Mouse (Mus musculus) heart, embryonic 11.5 days (tissue): ENCODE data around the gene Neurog3. TPM values are rescaled to one million over a fixed set of nuclear protein-coding genes. Genes with fewer than 3 reads are reported as not detected.

Source experiments
- ATAC-seq: fragments of 200-750 bp; cut with Nextera tagmentation; replicated peaks from 2 replicates; pipeline ENCODE4 v1.8.0; 2017; ENCODE audit warnings: moderate library complexity; ENCODE audit not compliant: insufficient number of reproducible peaks, low FRiP score, low TSS enrichment
- H3K27ac ChIP-seq: fragments of 300-500 bp; sonication (generic); 2 replicates; pipeline ENCODE4 v1.5.1; 2014; ENCODE audit warnings: mild to moderate bottlenecking, low read depth, low read length
- H3K27me3 ChIP-seq: fragments of 300-500 bp; sonication (generic); 2 replicates; pipeline ENCODE4 v1.6.1; 2014; ENCODE audit warnings: mild to moderate bottlenecking, low read length, mixed read lengths; ENCODE audit not compliant: control insufficient read depth, insufficient read depth
- H3K36me3 ChIP-seq: fragments of 300-500 bp; sonication (generic); 2 replicates; pipeline ENCODE4 v1.6.1; 2014; ENCODE audit warnings: mild to moderate bottlenecking, low read length, moderate library complexity, mixed read lengths; ENCODE audit not compliant: control insufficient read depth, insufficient read depth
- H3K4me1 ChIP-seq: fragments of 300-500 bp; sonication (generic); 2 replicates; pipeline ENCODE4 v1.6.1; 2014; ENCODE audit warnings: low read length; ENCODE audit not compliant: control insufficient read depth, insufficient read depth
- H3K4me2 ChIP-seq: fragments of 300-500 bp; sonication (generic); 2 replicates; pipeline ENCODE4 v1.6.1; 2014; ENCODE audit warnings: mild to moderate bottlenecking, moderate library complexity
- H3K4me3 ChIP-seq: fragments of 300-500 bp; sonication (generic); 2 replicates; pipeline ENCODE4 v1.5.1; 2014; ENCODE audit warnings: low read depth, low read length
- H3K9ac ChIP-seq: fragments of 300-500 bp; sonication (generic); 2 replicates; pipeline ENCODE4 v1.6.1; 2014; ENCODE audit warnings: mild to moderate bottlenecking, low read depth, low read length, moderate library complexity
- H3K9me3 ChIP-seq: fragments of 300-500 bp; sonication (generic); replicated peaks from 2 replicates; pipeline ENCODE4 v1.6.1; 2016; ENCODE audit warnings: low read length; ENCODE audit not compliant: control insufficient read depth
- WGBS: fragments of 180-500 bp; shearing (Covaris S2); extraction: QIAGEN DNeasy Blood & Tissue Kit; methylation state at CpG from one replicate; pipeline ENCODE4 v1.1.7; 2014; ENCODE audit not compliant: insufficient replicate concordance; 5-methylcytosine and 5-hydroxymethylcytosine counted together
- polyA plus RNA-seq: library from polyadenylated mRNA; unstranded; fragments of >200 nt; fragmentation: Nextera tagmentation; extraction: Ambion mirVana; gene quantifications from 2 replicates; pipeline ENCODE4 v1.2.1, GENCODE M21; 2014

The Neurog3 gene
- polyA plus RNA-seq, 1 experiment from 2014 or later = 0.21 TPM

DNA sequence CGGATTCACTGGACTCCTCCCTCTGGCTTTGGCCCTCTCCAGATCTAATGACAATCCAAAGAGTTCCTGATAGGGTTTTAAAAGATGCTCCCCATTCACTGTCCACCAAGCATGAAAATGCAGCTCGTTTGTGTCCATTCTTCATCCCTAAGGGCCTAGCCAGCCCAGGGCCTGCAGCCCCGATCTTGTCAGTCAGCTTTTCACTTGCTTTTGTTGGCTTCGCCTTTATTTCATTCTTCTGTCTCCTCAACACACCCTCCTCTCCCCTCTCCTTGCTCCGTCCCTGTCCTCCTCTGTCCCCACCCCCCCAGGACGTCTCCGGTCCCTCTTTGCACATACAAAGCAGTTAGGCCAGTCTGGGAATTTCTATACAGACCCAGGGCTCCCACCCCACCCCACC, 17.0 kb downstream of the Neurog3 start:
- Histone ChIP-seq H3K9me3 (no peaks in the 10 kb centered on the region), H3K4me1 (no peaks in the 10 kb centered on the region), H3K27me3 (peaks cover 14% of the 10 kb centered on the region), H3K36me3 (no peaks in the 10 kb centered on the region), H3K27ac (no peak overlapping the region), H3K4me3 (no peak overlapping the region), H3K9ac (no peak overlapping the region), H3K4me2 (no peak overlapping the region)
- no peak for ATAC-seq
- 57% methylated on average over 7 of the region's 7 CpGs for WGBS

DNA sequence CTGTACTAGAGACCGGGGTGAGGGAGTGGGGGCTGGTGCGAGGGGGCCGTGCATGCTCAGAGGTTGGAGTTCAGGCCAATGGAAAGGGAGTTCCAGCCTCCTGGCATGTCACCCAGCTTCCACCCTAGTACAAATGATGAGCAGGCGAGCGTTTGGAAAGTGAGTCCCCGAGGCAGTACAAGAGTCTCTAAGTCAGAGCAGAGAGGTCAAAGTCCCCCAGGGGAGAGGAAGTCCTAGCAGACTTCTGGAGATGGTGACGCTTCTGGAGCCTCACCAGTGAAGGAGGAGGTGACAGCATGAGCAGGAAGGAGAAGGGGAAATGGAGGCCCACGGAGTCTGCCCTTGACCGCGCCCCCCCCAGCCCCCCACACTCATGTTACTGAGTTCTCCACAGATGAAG, 29.5 kb downstream of the Neurog3 start:
- no peak for ATAC-seq
- WGBS = 61% methylated on average over 10 of the region's 10 CpGs
- Histone ChIP-seq H3K4me1 (no peaks in the 10 kb centered on the region), H3K27ac (no peak overlapping the region), H3K4me2 (no peak overlapping the region), H3K4me3 (no peak overlapping the region), H3K9ac (no peak overlapping the region), H3K9me3 (no peaks in the 10 kb centered on the region), H3K27me3 (peaks cover 3% of the 10 kb centered on the region; the same call in 1 of the 2 replicates), H3K36me3 (no peaks in the 10 kb centered on the region)

DNA sequence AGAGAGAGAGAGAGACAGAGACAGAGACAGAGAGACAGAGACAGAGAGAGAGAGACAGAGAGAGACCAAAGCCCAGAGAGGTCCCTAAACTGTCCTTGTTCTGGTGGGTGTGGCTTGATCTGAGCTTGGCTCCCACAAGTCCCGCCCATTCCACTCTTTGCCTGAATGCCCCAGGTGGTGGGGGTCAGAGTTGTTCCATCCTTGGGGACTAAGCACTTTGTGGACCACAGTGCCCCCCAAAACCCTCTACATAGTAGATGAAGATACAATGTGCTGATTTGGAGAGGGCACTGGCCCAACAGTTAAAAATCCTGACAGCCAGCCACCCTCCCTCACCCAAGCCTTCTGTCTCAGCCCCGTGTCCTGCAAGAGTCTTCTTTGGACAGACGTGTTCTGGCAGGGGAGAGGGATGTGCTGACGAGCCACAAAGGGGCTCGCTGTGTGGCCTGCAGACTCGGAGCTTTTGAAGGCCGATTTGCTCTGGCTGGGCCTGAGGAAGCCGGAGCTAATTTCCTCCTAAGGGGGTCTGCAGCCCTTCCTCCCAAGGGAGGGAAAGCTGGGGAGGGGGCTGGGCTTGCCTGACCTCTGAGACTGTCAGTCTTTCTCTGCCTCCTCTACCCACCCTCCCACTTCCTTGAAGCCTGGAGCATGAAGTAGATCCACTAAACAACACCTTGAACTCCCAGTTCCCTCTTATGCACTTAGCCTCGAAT, 40.1 kb downstream of the Neurog3 start:
- ATAC-seq = no peak
- WGBS = 6% methylated on average over 9 of the region's 9 CpGs
- no peaks in the 10 kb centered on the region for H3K36me3 ChIP-seq

DNA sequence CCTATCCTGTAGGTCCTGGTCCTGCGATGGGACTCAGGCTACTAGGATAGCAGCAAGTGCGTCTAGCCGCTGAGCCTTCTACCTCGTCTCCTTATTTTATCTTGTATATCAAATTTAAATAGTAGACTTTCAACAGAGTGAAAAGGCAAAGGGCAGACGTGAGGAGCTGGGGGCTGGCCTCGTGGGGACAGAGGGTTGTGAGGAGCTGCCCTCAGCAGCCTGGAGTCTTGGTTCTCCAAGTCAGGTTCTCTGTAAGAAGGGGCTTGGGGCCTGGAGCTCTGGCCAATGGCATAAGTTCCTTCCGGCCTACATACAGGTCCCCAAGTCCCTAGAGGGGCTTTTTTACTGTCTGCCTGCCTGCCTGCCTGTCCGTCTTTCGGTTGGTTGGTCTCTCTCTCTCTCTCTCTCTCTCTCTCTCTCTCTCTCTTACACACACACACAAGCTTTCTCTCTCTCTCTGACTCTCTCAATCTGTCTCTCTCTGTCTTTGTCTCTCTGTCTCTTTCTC, 41.1 kb downstream of the Neurog3 start:
- H3K4me3 ChIP-seq = no peak overlapping the region
- H3K27me3 ChIP-seq = no peaks in the 10 kb centered on the region; the same call in 1 of the 2 replicates
- H3K9me3 ChIP-seq = no peaks in the 10 kb centered on the region
- no peak overlapping the region for H3K4me2 ChIP-seq
- H3K4me1 ChIP-seq = no peaks in the 10 kb centered on the region
- H3K27ac ChIP-seq = no peak overlapping the region
- ATAC-seq = no peak
- no peak overlapping the region for H3K9ac ChIP-seq
- 27% methylated on average over 9 of the region's 9 CpGs for WGBS
- H3K36me3 ChIP-seq = no peaks in the 10 kb centered on the region

More for the DNA sequence above, 40.1 kb downstream of the Neurog3 start:
- Histone ChIP-seq H3K27me3 (no peaks in the 10 kb centered on the region; the same call in 1 of the 2 replicates), H3K9me3 (no peaks in the 10 kb centered on the region), H3K4me3 (no peak overlapping the region), H3K9ac (no peak overlapping the region), H3K4me1 (no peaks in the 10 kb centered on the region), H3K4me2 (no peak overlapping the region), H3K27ac (no peak overlapping the region)

DNA sequence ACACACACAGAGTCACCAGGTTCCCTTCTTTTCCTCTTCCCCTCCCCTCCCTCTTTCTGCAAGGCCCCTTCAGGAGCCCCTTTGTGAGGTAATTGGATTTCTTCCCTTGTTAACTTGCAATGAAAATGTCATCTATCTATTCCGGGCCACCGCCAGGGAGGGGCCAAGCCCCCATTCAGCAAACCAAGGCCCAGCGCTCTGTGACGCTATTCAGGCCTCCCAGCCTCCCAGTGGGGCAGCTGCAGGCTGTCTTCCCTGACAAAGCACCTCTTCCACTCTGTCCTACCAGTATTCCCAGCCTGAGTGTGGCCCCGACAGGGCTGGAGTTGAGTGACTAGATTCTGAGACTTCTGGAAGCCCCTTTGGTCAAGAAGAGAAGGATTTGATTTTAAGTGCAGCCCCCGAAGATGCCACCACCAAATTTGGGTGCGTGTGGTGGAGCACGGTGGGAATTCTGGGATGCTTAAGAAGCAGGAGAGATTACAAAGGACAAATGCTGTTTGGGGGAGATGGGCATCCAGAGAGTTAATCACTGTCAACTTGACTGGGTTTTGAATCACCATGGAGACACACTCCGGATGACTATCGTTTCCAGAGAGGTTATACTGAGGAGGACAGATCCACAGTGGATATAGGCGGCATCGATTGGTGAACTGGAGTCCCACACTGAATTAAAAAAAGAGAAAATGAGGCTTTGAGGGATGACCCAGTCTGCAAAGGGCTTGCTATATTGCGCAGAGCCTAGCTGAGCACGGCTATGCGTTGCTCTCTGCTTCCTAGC, 41.8 kb downstream of the Neurog3 start:
- 55% methylated on average over 15 of the region's 15 CpGs for WGBS
- H3K4me2 ChIP-seq = no peak overlapping the region
- no peak overlapping the region for H3K27ac ChIP-seq
- H3K4me1 ChIP-seq = no peaks in the 10 kb centered on the region
- no peak overlapping the region for H3K9ac ChIP-seq
- H3K36me3 ChIP-seq = no peaks in the 10 kb centered on the region
- H3K4me3 ChIP-seq = no peak overlapping the region
- no peak for ATAC-seq
- H3K9me3 ChIP-seq = no peaks in the 10 kb centered on the region
- no peaks in the 10 kb centered on the region; the same call in 1 of the 2 replicates for H3K27me3 ChIP-seq

DNA sequence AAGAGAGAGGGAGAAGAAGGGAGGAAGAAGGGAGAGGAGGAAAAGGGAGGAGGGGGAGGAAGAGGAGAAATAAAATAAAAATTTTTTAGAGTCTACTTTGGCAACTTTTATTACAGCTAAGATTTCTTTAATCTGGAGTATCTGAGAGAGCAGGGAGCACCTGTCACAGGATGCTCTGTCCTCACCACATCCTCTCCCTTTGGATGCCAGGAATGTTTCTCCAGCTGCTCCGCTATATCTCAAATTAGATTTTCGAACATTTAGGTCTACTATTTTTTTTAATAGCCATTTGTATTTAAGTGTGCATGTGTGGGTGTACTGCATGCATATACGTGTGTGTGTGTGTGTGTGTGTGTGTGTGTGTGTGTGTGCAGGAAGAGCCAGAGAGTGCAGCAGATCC, 47.1 kb downstream of the Neurog3 start:
- H3K9me3 ChIP-seq = no peaks in the 10 kb centered on the region
- no peak overlapping the region for H3K9ac ChIP-seq
- ATAC-seq = no peak

DNA sequence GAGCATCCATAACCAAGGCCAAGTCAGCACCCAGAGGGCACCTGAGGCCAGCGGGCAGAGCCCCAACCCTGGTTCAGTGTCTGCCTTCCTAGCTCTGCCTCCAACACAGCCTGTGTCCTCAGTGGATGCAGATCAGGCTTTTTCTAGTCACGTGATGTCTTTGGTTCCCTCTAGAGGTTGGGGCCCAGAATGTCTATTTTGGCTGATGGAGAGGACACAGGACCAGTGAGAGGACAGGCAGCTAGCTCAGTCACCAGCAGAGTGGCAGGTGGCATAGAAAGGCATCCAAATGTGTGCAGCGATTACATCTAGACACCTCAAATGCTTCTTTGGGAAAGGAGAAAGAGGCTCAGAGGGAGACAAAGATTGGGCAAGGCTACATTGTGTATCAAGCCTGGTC, 48.8 kb downstream of the Neurog3 start:
- peaks cover 3% of the 10 kb centered on the region; the same call in 1 of the 2 replicates for H3K27me3 ChIP-seq
- ATAC-seq = no peak
- WGBS = 45% methylated on average over 3 of the region's 3 CpGs
- H3K4me1 ChIP-seq = no peaks in the 10 kb centered on the region
- no peak overlapping the region for H3K27ac ChIP-seq
- H3K9ac ChIP-seq = no peak overlapping the region
- H3K36me3 ChIP-seq = no peaks in the 10 kb centered on the region
- no peak overlapping the region for H3K4me2 ChIP-seq
- H3K9me3 ChIP-seq = no peaks in the 10 kb centered on the region
- no peak overlapping the region for H3K4me3 ChIP-seq

More for the DNA sequence above, 47.1 kb downstream of the Neurog3 start:
- WGBS = 81% methylated on average over 3 of the region's 3 CpGs
- Histone ChIP-seq H3K4me2 (no peak overlapping the region), H3K4me1 (no peaks in the 10 kb centered on the region), H3K27me3 (no peaks in the 10 kb centered on the region; the same call in 1 of the 2 replicates), H3K27ac (no peak overlapping the region), H3K4me3 (no peak overlapping the region), H3K36me3 (no peaks in the 10 kb centered on the region)

DNA sequence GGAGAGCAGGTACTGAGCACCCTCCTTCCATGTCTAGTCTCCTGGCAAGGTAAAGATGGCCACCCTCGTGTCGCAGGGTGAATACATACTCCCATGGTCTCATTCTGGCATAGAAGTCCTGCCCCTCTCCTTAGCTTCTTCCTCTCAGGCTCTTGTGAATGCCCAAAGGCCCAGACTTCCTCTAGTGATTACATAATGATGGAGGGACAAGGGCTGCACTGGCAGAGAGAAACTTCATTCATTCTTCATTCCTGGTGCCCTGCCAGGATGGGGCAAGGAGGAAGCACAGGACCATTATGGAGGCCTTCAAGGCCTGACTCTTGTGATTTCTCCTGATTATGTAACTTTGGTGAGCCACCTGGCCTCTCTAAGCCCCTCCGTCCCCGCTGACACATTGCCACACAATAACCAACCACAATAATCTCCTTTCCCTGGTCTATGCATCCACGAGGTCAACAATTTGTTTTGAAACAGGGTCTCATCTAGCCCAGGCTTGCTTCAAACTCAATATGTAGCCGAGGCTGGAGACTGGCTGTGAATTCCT, 49.7 kb downstream of the Neurog3 start:
- H3K4me3 ChIP-seq = no peak overlapping the region
- no peak overlapping the region for H3K27ac ChIP-seq
- H3K27me3 ChIP-seq = peaks cover 3% of the 10 kb centered on the region; the same call in 1 of the 2 replicates
- no peak for ATAC-seq
- no peaks in the 10 kb centered on the region for H3K36me3 ChIP-seq
- 70% methylated on average over 6 of the region's 6 CpGs for WGBS
- no peaks in the 10 kb centered on the region for H3K9me3 ChIP-seq
- no peak overlapping the region for H3K4me2 ChIP-seq
- no peak overlapping the region for H3K9ac ChIP-seq
- no peaks in the 10 kb centered on the region for H3K4me1 ChIP-seq
